Mouse (Mus musculus) heart, postnatal 0 days (tissue): ENCODE results near the gene Pfkfb4.

Experiments used
- CTCF ChIP-seq: IDR thresholded peaks from 2 replicates; pipeline ENCODE4 v1.5.1; 2016; ENCODE audit warnings: antibody characterized with exemption, control low read depth, low read depth
- EP300 ChIP-seq: IDR thresholded peaks from 2 replicates; pipeline ENCODE4 v1.6.1; 2016; ENCODE audit warnings: antibody characterized with exemption, low read depth

DNA sequence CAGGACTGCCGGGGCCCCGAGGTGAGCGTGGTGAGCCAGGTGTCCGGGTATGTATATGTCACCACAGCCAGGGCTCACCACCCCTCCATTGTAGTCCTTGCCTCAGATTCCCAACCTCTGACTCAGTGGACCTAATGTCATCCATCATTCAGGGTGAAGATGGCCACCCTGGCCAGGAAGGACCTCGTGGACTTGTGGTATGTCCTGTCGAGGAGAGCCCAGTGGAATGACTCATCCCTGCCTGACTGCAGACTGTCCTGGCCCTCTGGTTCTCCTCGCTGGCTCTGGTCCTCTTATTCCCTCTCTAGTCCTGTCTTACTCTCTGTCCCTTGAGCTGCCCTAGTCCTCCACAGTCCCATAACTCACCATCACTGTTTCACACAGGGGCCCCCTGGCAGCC, 13.6 kb upstream of the Pfkfb4 start:
- TF ChIP-seq EP300 (no peak), CTCF (no peak)
